Mouse (Mus musculus): ENCODE data around the gene Ticrr. TPM values are rescaled to one million over a fixed set of nuclear protein-coding genes. Genes with fewer than 3 reads are reported as not detected.

The Ticrr gene
- polyA plus RNA-seq, 1 experiment: 1.1 TPM

DNA sequence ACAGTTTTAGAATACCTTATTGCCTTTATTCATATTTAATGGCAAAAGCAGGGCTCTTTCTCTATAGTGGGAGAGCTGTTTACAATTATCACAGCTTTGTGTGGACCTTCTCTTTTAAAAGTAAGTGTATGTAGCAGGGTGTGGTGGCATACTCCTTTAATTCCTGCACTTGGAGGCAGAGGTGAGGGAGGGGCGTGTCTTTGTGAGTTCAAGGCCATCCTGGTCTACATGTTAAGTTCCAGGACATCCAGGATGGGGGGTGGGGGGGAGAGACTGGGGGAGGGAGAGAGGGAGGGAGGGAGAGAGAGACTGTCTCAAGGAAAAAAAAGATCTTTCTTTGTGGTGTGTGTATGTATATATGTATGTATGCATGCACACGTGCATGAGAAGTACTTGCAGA, 20.2 kb downstream of the Ticrr start:
- H3K4me3 ChIP-seq (ENCODE audit: low read depth, low read length): no peak overlapping the region
- H3K27me3 ChIP-seq (ENCODE audit: control insufficient read depth, insufficient read depth, low read length): no peaks in the 10 kb centered on the region
- peaks cover 19% of the 10 kb centered on the region for H3K36me3 ChIP-seq (ENCODE audit: control insufficient read depth, insufficient read depth, low read length)
- no peaks in the 10 kb centered on the region for H3K4me1 ChIP-seq (ENCODE audit: control insufficient read depth, insufficient read depth, insufficient read length, low read length)
- WGBS: 82% methylated on average over 2 of the region's 2 CpGs
- H3K27ac ChIP-seq (ENCODE audit: insufficient read depth, low read depth, low read length): no peak overlapping the region
- TF ChIP-seq POLR2A (IDR thresholded peaks at IDR 0.05; ENCODE audit: low read depth, low read length) (no peak), CTCF (IDR thresholded peaks at IDR 0.05; ENCODE audit: extremely low read depth, insufficient read length, insufficient replicate concordance, low read depth, low read length) (no peak)

- no peak overlapping the region for H3K4me3 ChIP-seq (ENCODE audit: low read depth, low read length)
- no peaks in the 10 kb centered on the region for H3K4me1 ChIP-seq (ENCODE audit: control insufficient read depth, insufficient read depth, insufficient read length, low read length)
- 78% methylated on average over 8 of the region's 8 CpGs for WGBS
- no peaks in the 10 kb centered on the region for H3K27me3 ChIP-seq (ENCODE audit: control insufficient read depth, insufficient read depth, low read length)
- peaks cover 26% of the 10 kb centered on the region for H3K36me3 ChIP-seq (ENCODE audit: control insufficient read depth, insufficient read depth, low read length)
- TF ChIP-seq POLR2A (IDR thresholded peaks at IDR 0.05; ENCODE audit: low read depth, low read length) (no peak), CTCF (IDR thresholded peaks at IDR 0.05; ENCODE audit: extremely low read depth, insufficient read length, insufficient replicate concordance, low read depth, low read length) (no peak)
- H3K27ac ChIP-seq (ENCODE audit: insufficient read depth, low read depth, low read length): no peak overlapping the region
Observed at GRCm38 (mm10) chr7:79696495-79696894, 36.5 kb downstream of the Ticrr start.

DNA sequence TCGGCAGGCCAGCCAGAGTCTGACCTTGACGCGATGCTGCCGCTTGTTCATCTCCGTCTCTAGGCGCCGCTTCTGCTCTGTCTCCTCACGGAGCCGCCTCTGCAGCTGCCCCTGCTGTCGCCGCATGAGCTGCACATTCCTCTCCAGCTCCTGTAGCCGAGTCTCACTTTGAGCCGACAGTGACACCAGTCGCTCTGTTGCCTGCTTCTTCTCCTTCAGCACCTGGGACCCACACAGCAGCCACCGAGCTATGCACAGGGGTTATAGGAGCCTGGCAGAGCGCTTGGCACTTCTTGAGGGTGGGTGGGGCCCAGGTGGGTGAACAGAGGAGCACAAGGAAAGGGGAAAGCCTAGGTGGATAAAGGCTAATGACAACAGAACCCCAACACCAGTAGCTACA, 42.8 kb downstream of the Ticrr start:
- Histone ChIP-seq H3K4me3 (ENCODE audit: low read depth, low read length) (no peak overlapping the region), H3K27me3 (ENCODE audit: control insufficient read depth, insufficient read depth, low read length) (no peaks in the 10 kb centered on the region), H3K36me3 (ENCODE audit: control insufficient read depth, insufficient read depth, low read length) (peaks cover 5% of the 10 kb centered on the region; the same call in 1 of the 2 replicates), H3K4me1 (ENCODE audit: control insufficient read depth, insufficient read depth, insufficient read length, low read length) (no peaks in the 10 kb centered on the region), H3K27ac (ENCODE audit: insufficient read depth, low read depth, low read length) (no peak overlapping the region)
- 80% methylated on average over 16 of the region's 16 CpGs for WGBS
- TF ChIP-seq CTCF (IDR thresholded peaks at IDR 0.05; ENCODE audit: extremely low read depth, insufficient read length, insufficient replicate concordance, low read depth, low read length) (no peak), POLR2A (IDR thresholded peaks at IDR 0.05; ENCODE audit: low read depth, low read length) (no peak)

DNA sequence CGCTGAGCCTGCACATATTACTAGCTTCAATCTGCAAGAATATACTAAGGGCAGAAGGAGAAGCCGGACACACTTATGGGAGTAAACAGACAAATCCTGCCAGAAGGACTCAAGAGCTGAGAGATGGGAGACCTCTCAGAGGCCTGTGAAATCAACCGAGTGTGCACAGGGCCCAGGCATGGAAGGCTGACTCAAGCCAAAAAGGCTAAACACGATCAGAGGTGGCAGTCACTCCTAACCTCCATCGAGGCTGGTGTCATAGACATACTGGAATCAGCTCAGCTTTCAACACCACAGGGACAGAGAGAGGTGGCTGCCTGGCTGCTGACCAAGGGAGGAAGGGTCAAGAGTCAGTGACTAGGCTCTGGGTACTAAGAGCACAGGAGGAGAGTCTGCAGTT, 45.2 kb downstream of the Ticrr start:
- no peak for TF ChIP-seq POLR2A (IDR thresholded peaks at IDR 0.05; ENCODE audit: low read depth, low read length)
- no peak for TF ChIP-seq CTCF (IDR thresholded peaks at IDR 0.05; ENCODE audit: extremely low read depth, insufficient read length, insufficient replicate concordance, low read depth, low read length)
- 86% methylated on average over 5 of the region's 5 CpGs for WGBS
- no peaks in the 10 kb centered on the region for H3K36me3 ChIP-seq (ENCODE audit: control insufficient read depth, insufficient read depth, low read length)
- H3K27me3 ChIP-seq (ENCODE audit: control insufficient read depth, insufficient read depth, low read length): no peaks in the 10 kb centered on the region
- H3K4me3 ChIP-seq (ENCODE audit: low read depth, low read length): no peak overlapping the region
- H3K4me1 ChIP-seq (ENCODE audit: control insufficient read depth, insufficient read depth, insufficient read length, low read length): no peaks in the 10 kb centered on the region
- no peak overlapping the region for H3K27ac ChIP-seq (ENCODE audit: insufficient read depth, low read depth, low read length)

DNA sequence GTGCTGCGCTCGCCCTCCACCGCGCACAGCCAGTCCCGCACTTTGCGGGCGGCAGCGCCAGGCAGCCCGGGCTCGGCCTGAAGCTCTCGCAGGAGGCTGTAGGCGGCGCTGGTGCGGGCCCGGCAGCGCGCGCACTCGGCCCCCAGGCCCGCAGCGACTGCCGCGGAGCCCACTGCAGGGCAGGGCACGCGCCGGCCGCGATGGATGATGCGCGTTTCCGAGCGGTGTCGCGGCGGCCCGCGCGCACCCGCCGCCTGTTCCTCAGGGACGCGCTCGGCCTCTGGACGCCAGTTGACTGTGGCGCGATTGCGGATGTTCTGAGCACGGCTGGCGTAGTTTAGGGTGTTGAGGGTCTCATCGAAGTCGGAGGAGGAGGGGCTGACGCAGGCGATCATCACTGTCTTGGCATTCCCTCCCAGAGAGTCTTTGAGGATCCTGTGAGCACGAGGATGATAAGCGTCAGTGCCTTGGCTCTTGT, 50.2 kb downstream of the Ticrr start:
- H3K27me3 ChIP-seq (ENCODE audit: control insufficient read depth, insufficient read depth, low read length): peaks cover 12% of the 10 kb centered on the region
- H3K4me1 ChIP-seq (ENCODE audit: control insufficient read depth, insufficient read depth, insufficient read length, low read length): 0 out of 2 replicates have a peak, but pooled peaks cover under 1% of the 10 kb centered on the region
- no peak overlapping the region for H3K27ac ChIP-seq (ENCODE audit: insufficient read depth, low read depth, low read length)
- no peaks in the 10 kb centered on the region for H3K36me3 ChIP-seq (ENCODE audit: control insufficient read depth, insufficient read depth, low read length)
- peak overlapping the region; percentile 42 for H3K4me3 ChIP-seq (ENCODE audit: low read depth, low read length)
- TF ChIP-seq POLR2A (IDR thresholded peaks at IDR 0.05; ENCODE audit: low read depth, low read length) (no peak), CTCF (IDR thresholded peaks at IDR 0.05; ENCODE audit: extremely low read depth, insufficient read length, insufficient replicate concordance, low read depth, low read length) (no peak)
- WGBS: 8% methylated on average over 55 of the region's 55 CpGs

- 74% methylated on average over 17 of the region's 17 CpGs for WGBS
Observed at GRCm38 (mm10) chr7:79710831-79711230, 50.8 kb downstream of the Ticrr start.

DNA sequence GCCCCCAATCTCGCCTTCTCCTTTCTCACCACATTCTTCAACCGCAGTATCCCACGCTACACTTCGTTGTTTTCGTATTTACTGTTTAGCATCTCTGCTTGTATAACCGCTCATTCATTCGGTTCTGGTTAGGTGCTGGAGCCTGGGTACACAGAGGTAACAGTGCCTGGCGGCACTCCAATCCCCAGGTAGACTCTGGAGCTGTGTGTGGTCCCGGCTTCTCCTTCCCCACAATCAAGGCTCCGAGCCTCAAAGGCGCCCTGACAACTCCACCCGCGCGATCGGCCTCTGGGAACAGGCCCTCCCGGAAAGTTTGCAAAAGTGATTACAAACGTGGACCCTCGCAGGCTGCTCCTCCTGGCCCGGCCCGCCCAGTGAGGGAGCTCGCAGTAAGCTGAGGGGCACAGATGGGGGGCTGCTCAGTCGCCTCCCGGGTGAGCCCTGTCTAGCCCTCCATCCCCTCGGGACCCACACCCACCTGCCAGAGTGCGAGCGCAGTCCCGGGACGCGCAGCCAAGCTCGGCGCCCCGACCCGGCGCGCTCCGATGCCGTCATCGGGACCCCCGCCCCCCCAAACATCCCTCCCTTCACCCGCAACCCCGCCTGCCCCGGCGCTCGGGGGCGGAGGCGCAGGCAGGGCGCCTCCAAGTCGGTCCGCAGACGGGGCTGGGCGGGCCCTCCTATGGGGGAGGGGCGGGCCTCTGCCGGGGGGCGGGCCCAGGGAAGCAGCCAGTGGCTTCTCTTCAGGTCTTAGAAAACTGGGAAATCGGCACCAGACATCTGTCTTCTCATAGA, 55.4 kb downstream of the Ticrr start, which contains the start of gene Kif7:
Gene Kif7, minus strand, starts transcription at position 534 of the 795 bp plus-strand sequence.
- TF ChIP-seq CTCF (IDR thresholded peaks at IDR 0.05; ENCODE audit: extremely low read depth, insufficient read length, insufficient replicate concordance, low read depth, low read length): no peak
- no peak for TF ChIP-seq POLR2A (IDR thresholded peaks at IDR 0.05; ENCODE audit: low read depth, low read length)
- Histone ChIP-seq H3K36me3 (ENCODE audit: control insufficient read depth, insufficient read depth, low read length) (no peaks in the 10 kb centered on the region), H3K27ac (ENCODE audit: insufficient read depth, low read depth, low read length) (no peak within 1 kb of the TSS), H3K4me1 (ENCODE audit: control insufficient read depth, insufficient read depth, insufficient read length, low read length) (peaks cover 4% of the 10 kb centered on the region; the same call in 1 of the 2 replicates), H3K4me3 (ENCODE audit: low read depth, low read length) (peak within 1 kb of the TSS; percentile 81), H3K27me3 (ENCODE audit: control insufficient read depth, insufficient read depth, low read length) (peaks cover 27% of the 10 kb centered on the region)
- WGBS: under 1% methylated on average over 54 of the region's 55 CpGs

More at GRCm38 (mm10) chr7:79710831-79711230, 50.8 kb downstream of the Ticrr start:
- no peaks in the 10 kb centered on the region for H3K36me3 ChIP-seq (ENCODE audit: control insufficient read depth, insufficient read depth, low read length)
- H3K4me3 ChIP-seq (ENCODE audit: low read depth, low read length): no peak overlapping the region
- peaks cover 17% of the 10 kb centered on the region for H3K27me3 ChIP-seq (ENCODE audit: control insufficient read depth, insufficient read depth, low read length)
- no peak overlapping the region for H3K27ac ChIP-seq (ENCODE audit: insufficient read depth, low read depth, low read length)
- no peak for TF ChIP-seq CTCF (IDR thresholded peaks at IDR 0.05; ENCODE audit: extremely low read depth, insufficient read length, insufficient replicate concordance, low read depth, low read length)
- no peak for TF ChIP-seq POLR2A (IDR thresholded peaks at IDR 0.05; ENCODE audit: low read depth, low read length)
- peaks cover 4% of the 10 kb centered on the region; the same call in 1 of the 2 replicates for H3K4me1 ChIP-seq (ENCODE audit: control insufficient read depth, insufficient read depth, insufficient read length, low read length)
